Comparison of ENCODE assay signal across 13 mouse cellular contexts in the genomic region with DNA sequence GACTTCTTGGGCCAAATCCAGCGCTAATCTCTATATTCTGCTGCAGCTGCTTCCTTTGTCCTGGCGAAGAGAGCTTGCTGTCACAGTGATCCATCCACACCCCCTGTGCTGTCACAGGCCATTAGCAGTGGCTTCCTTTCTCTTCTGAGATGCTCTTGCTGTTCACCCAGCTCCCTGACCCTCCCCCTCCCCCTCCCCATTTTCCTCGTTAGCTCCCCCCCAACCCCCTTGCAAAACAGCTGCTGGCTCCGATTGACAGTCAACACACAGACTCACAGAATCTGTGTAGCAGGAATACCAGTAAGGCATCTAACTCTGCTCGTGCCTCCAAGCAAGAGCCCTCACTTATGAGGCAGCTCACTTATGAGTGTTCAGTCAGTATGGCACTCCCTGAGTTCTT. TPM values are rescaled to one million over a fixed set of nuclear protein-coding genes. Genes with fewer than 3 reads are reported as not detected.
DNase-seq lines count a peak whose midpoint lies in the region; ATAC-seq lines count a peak whose summit lies in the region.
"Had no signal": no experiment of that assay in that cellular context is flagged by ENCODE, and none has a peak within 500 bp of the region (broad histone marks: within the 10 kb centered on the region; RNA-seq: fewer than 3 reads in every experiment).

No protein-coding gene starts in this region.

- H3K4me1 ChIP-seq in kidney, embryonic 14.5 days (ENCODE audit: control insufficient read depth, insufficient read depth, low read length): peaks cover 6% of the 10 kb centered on the region; the same call in 1 of the 2 replicates
- peaks cover 9% of the 10 kb centered on the region; the same call in 1 of the 2 replicates for H3K4me1 ChIP-seq in embryonic facial prominence, embryonic 12.5 days
- peaks cover 27% of the 10 kb centered on the region for H3K4me1 ChIP-seq in hindbrain, embryonic 14.5 days (replicated peaks; ENCODE audit: control insufficient read depth, insufficient read depth, low read length)
- H3K4me1 ChIP-seq in neural tube, embryonic 11.5 days (ENCODE audit: control insufficient read depth, insufficient read depth, low read length): no peaks in the 10 kb centered on the region; the same call in 1 of the 2 replicates
- no peaks in the 10 kb centered on the region for H3K4me1 ChIP-seq in heart, embryonic 11.5 days (ENCODE audit: control insufficient read depth, insufficient read depth, low read length)

- no peak overlapping the region for H3K4me2 ChIP-seq in kidney, embryonic 14.5 days (replicated peaks; ENCODE audit: low read depth, low read length)
- H3K4me2 ChIP-seq in embryonic facial prominence, embryonic 12.5 days (replicated peaks): no peak overlapping the region
- H3K4me2 ChIP-seq in hindbrain, embryonic 14.5 days (replicated peaks): peak overlapping the region; percentile 82
- H3K4me2 ChIP-seq in neural tube, embryonic 11.5 days (ENCODE audit: low read depth): peak overlapping the region; percentile 8; the same call in 1 of the 2 replicates
- no peak overlapping the region for H3K4me2 ChIP-seq in heart, embryonic 11.5 days

- H3K27ac ChIP-seq in kidney, embryonic 14.5 days (ENCODE audit: low read depth, low read length): peak overlapping the region; percentile 51; the same call in 1 of the 2 replicates
- H3K27ac ChIP-seq in embryonic facial prominence, embryonic 12.5 days: 0 out of 2 replicates have a peak overlapping the region, but pooled peaks have one; percentile 17
- peak overlapping the region; percentile 95 for H3K27ac ChIP-seq in hindbrain, embryonic 14.5 days
- peak overlapping the region; percentile 49; the same call in 1 of the 2 replicates for H3K27ac ChIP-seq in neural tube, embryonic 11.5 days (ENCODE audit: low read depth, low read length)
- H3K27ac ChIP-seq in heart, embryonic 11.5 days (ENCODE audit: low read depth, low read length): no peak overlapping the region
- H3K27ac ChIP-seq: heart, adult 2 months had no signal

- H3K4me3 ChIP-seq in kidney, embryonic 14.5 days (ENCODE audit: low read length): no peak overlapping the region
- H3K4me3 ChIP-seq in embryonic facial prominence, embryonic 12.5 days: no peak overlapping the region
- H3K4me3 ChIP-seq in hindbrain, embryonic 14.5 days (replicated peaks; ENCODE audit: low read length): peak overlapping the region; percentile 47; the same call in 1 of the 2 replicates
- H3K4me3 ChIP-seq in neural tube, embryonic 11.5 days (ENCODE audit: low read depth, low read length): no peak overlapping the region
- no peak overlapping the region for H3K4me3 ChIP-seq in heart, embryonic 11.5 days (ENCODE audit: low read depth, low read length)
- H3K4me3 ChIP-seq: heart, adult 2 months had no signal

- H3K9me3 ChIP-seq in kidney, embryonic 14.5 days (ENCODE audit: control insufficient read depth, low read length): no peaks in the 10 kb centered on the region
- H3K9me3 ChIP-seq in embryonic facial prominence, embryonic 12.5 days: no peaks in the 10 kb centered on the region
- H3K9me3 ChIP-seq in hindbrain, embryonic 14.5 days (ENCODE audit: control insufficient read depth, low read length): no peaks in the 10 kb centered on the region
- no peaks in the 10 kb centered on the region for H3K9me3 ChIP-seq in neural tube, embryonic 11.5 days (ENCODE audit: control insufficient read depth, low read length)
- H3K9me3 ChIP-seq in heart, embryonic 11.5 days (replicated peaks; ENCODE audit: control insufficient read depth, low read length): no peaks in the 10 kb centered on the region

- 33% methylated on average over 5 of the region's 5 CpGs for WGBS in kidney, embryonic 14.5 days
- WGBS in embryonic facial prominence, embryonic 12.5 days: 27% methylated on average over 5 of the region's 5 CpGs
- WGBS in hindbrain, embryonic 14.5 days: 6% methylated on average over 5 of the region's 5 CpGs
- WGBS in neural tube, embryonic 11.5 days: 25% methylated on average over 5 of the region's 5 CpGs
- 22% methylated on average over 5 of the region's 5 CpGs for WGBS in heart, embryonic 11.5 days (ENCODE audit: insufficient replicate concordance)

- ATAC-seq in kidney, embryonic 14.5 days (ENCODE audit: low FRiP score, low TSS enrichment): no peak
- no peak for ATAC-seq in embryonic facial prominence, embryonic 12.5 days (ENCODE audit: insufficient number of reproducible peaks, insufficient read depth, low FRiP score, low TSS enrichment)
- ATAC-seq in hindbrain, embryonic 14.5 days (ENCODE audit: low FRiP score): peak; percentile 49
- ATAC-seq in neural tube, embryonic 11.5 days (ENCODE audit: insufficient read depth, low FRiP score, low TSS enrichment): no peak; the same call in 1 of the 2 replicates
- ATAC-seq in heart, embryonic 11.5 days (replicated peaks; ENCODE audit: insufficient number of reproducible peaks, low FRiP score, low TSS enrichment): no peak

- DNase-seq in kidney, postnatal 14 days: no peak
- DNase-seq in hindbrain, embryonic 14.5 days (ENCODE audit: low spot score): peak; percentile 42
- peak; percentile 73 for DNase-seq in neural tube, embryonic 11.5 days (ENCODE audit: low spot score)
- DNase-seq in frontal cortex, postnatal 25 days (ENCODE audit: low spot score in 2 of 2): no peak
- no peak for DNase-seq in heart, adult 18-20 months
- DNase-seq: B cell, adult 2 months; cerebellum, adult 2 months; heart, adult 2 months; liver had no signal

- H3K27me3 ChIP-seq in kidney, embryonic 14.5 days (ENCODE audit: control insufficient read depth, insufficient read depth, low read length): no peaks in the 10 kb centered on the region; the same call in 1 of the 2 replicates
- H3K27me3 ChIP-seq in embryonic facial prominence, embryonic 12.5 days: no peaks in the 10 kb centered on the region
- H3K27me3 ChIP-seq in hindbrain, embryonic 14.5 days (ENCODE audit: control insufficient read depth, insufficient read depth, low read length): no peaks in the 10 kb centered on the region
- no peaks in the 10 kb centered on the region for H3K27me3 ChIP-seq in neural tube, embryonic 11.5 days (ENCODE audit: control insufficient read depth, insufficient read depth, low read length)
- peaks cover 2% of the 10 kb centered on the region; the same call in 1 of the 2 replicates for H3K27me3 ChIP-seq in heart, embryonic 11.5 days (ENCODE audit: control insufficient read depth, insufficient read depth, low read length)

- H3K36me3 ChIP-seq in kidney, embryonic 14.5 days (ENCODE audit: control insufficient read depth, insufficient read depth, low read length): no peaks in the 10 kb centered on the region
- H3K36me3 ChIP-seq in embryonic facial prominence, embryonic 12.5 days: no peaks in the 10 kb centered on the region
- H3K36me3 ChIP-seq in hindbrain, embryonic 14.5 days (replicated peaks; ENCODE audit: control insufficient read depth, insufficient read depth): peaks cover 13% of the 10 kb centered on the region
- H3K36me3 ChIP-seq in neural tube, embryonic 11.5 days (ENCODE audit: control insufficient read depth, insufficient read depth, low read length): no peaks in the 10 kb centered on the region
- no peaks in the 10 kb centered on the region for H3K36me3 ChIP-seq in heart, embryonic 11.5 days (ENCODE audit: control insufficient read depth, insufficient read depth, low read length)

- H3K9ac ChIP-seq in kidney, embryonic 14.5 days (ENCODE audit: low read depth, low read length): 0 out of 2 replicates have a peak overlapping the region, but pooled peaks have one; percentile 2
- H3K9ac ChIP-seq in embryonic facial prominence, embryonic 12.5 days: no peak overlapping the region
- peak overlapping the region; percentile 89 for H3K9ac ChIP-seq in hindbrain, embryonic 14.5 days
- H3K9ac ChIP-seq in neural tube, embryonic 11.5 days (ENCODE audit: low read length): 0 out of 2 replicates have a peak overlapping the region, but pooled peaks have one; percentile 14
- no peak overlapping the region for H3K9ac ChIP-seq in heart, embryonic 11.5 days (ENCODE audit: low read depth, low read length)

RNA-seq across cellular contexts. Expression of gene Tmem169, which starts 2.7 kb away (rescaled TPM):
- polyA plus RNA-seq in kidney, embryonic 14.5 days (2014; fragmentation: Nextera tagmentation; extraction: Ambion mirVana): 1.8 and 3.3 TPM in 2 replicates
- 7.9 and 8.4 TPM in 2 replicates for polyA plus RNA-seq in embryonic facial prominence, embryonic 12.5 days (2016; fragmentation: Nextera tagmentation; extraction: Ambion mirVana)
- 36.8 and 39.8 TPM in 2 replicates for polyA plus RNA-seq in hindbrain, embryonic 14.5 days (2014; fragmentation: Nextera tagmentation; extraction: Ambion mirVana)
- polyA plus RNA-seq in neural tube, embryonic 11.5 days (2014; fragmentation: Nextera tagmentation; extraction: Ambion mirVana): 17.8 and 22.6 TPM in 2 replicates
- not detected for total RNA-seq in heart, adult 18-20 months (2021)
- polyA plus RNA-seq in heart, embryonic 11.5 days (2014; fragmentation: Nextera tagmentation; extraction: Ambion mirVana): 0.41 and 0.74 TPM in 2 replicates
- total RNA-seq: megakaryocyte progenitor cell, adult 5-6 weeks had no signal

RNA-seq across cellular contexts. Expression of gene Pecr, which starts 2.8 kb away (rescaled TPM):
- polyA plus RNA-seq in kidney, embryonic 14.5 days (2014; fragmentation: Nextera tagmentation; extraction: Ambion mirVana): 43.3 and 46.0 TPM in 2 replicates
- polyA plus RNA-seq in embryonic facial prominence, embryonic 12.5 days (2016; fragmentation: Nextera tagmentation; extraction: Ambion mirVana): 27.3 and 29.1 TPM in 2 replicates
- polyA plus RNA-seq in hindbrain, embryonic 14.5 days (2014; fragmentation: Nextera tagmentation; extraction: Ambion mirVana): 6.3 and 7.8 TPM in 2 replicates
- polyA plus RNA-seq in neural tube, embryonic 11.5 days (2014; fragmentation: Nextera tagmentation; extraction: Ambion mirVana): 14.0 and 17.3 TPM in 2 replicates
- total RNA-seq in heart, adult 18-20 months (2021): 10 to 100 TPM; 13.4 to 13.6 TPM
- polyA plus RNA-seq in heart, embryonic 11.5 days (2014; fragmentation: Nextera tagmentation; extraction: Ambion mirVana): 20.2 and 20.9 TPM in 2 replicates

RNA-seq across cellular contexts. Expression of gene Xrcc5, which starts 20.3 kb away (rescaled TPM):
- 59.5 and 72.0 TPM in 2 replicates for polyA plus RNA-seq in kidney, embryonic 14.5 days (2014; fragmentation: Nextera tagmentation; extraction: Ambion mirVana)
- 55.4 and 60.2 TPM in 2 replicates for polyA plus RNA-seq in embryonic facial prominence, embryonic 12.5 days (2016; fragmentation: Nextera tagmentation; extraction: Ambion mirVana)
- polyA plus RNA-seq in hindbrain, embryonic 14.5 days (2014; fragmentation: Nextera tagmentation; extraction: Ambion mirVana): 16.7 and 18.7 TPM in 2 replicates
- polyA plus RNA-seq in neural tube, embryonic 11.5 days (2014; fragmentation: Nextera tagmentation; extraction: Ambion mirVana): 58.1 and 61.0 TPM in 2 replicates
- 10 to 100 TPM; 16.4 to 19.7 TPM for total RNA-seq in heart, adult 18-20 months (2021)
- 23.7 and 24.5 TPM in 2 replicates for polyA plus RNA-seq in heart, embryonic 11.5 days (2014; fragmentation: Nextera tagmentation; extraction: Ambion mirVana)

Comparison
In these comparisons a context has a peak if more than half of its experiments do, and no peak if none do; other contexts are left out.
1. H3K4me2 ChIP-seq: peak in hindbrain, embryonic 14.5 days (single experiment) and neural tube, embryonic 11.5 days (single experiment); none in kidney, embryonic 14.5 days (single experiment), embryonic facial prominence, embryonic 12.5 days (single experiment) and heart, embryonic 11.5 days (single experiment).
2. H3K9ac ChIP-seq: peak in kidney, embryonic 14.5 days (single experiment), hindbrain, embryonic 14.5 days (single experiment) and neural tube, embryonic 11.5 days (single experiment); none in embryonic facial prominence, embryonic 12.5 days (single experiment) and heart, embryonic 11.5 days (single experiment).
3. DNase-seq: peak in hindbrain, embryonic 14.5 days (single experiment) and neural tube, embryonic 11.5 days (single experiment); none in kidney, postnatal 14 days (single experiment), frontal cortex, postnatal 25 days (0 of 2) and heart, adult 18-20 months (0 of 2).